Mouse (Mus musculus) heart, adult 2 months (tissue): Measurements from ENCODE around the gene Klk13.

Experiments used
- CTCF ChIP-seq: fragments of 200-600 bp; IDR thresholded peaks from 2 replicates; pipeline ENCODE4 v1.8.1; 2022; ENCODE audit warnings: antibody characterized with exemption, mild to moderate bottlenecking, moderate library complexity
- EP300 ChIP-seq: fragments of 200-500 bp; IDR thresholded peaks from 2 replicates; pipeline ENCODE4 v1.6.1; 2011; ENCODE audit warnings: low read depth, low read length, control low read depth; ENCODE audit not compliant: insufficient read depth
- POLR2A ChIP-seq: fragments of 200-500 bp; IDR thresholded peaks from 2 replicates; pipeline ENCODE4 v1.6.1; 2011; ENCODE audit warnings: mild to moderate bottlenecking, low read depth, low read length, control low read depth; ENCODE audit not compliant: insufficient read depth

DNA sequence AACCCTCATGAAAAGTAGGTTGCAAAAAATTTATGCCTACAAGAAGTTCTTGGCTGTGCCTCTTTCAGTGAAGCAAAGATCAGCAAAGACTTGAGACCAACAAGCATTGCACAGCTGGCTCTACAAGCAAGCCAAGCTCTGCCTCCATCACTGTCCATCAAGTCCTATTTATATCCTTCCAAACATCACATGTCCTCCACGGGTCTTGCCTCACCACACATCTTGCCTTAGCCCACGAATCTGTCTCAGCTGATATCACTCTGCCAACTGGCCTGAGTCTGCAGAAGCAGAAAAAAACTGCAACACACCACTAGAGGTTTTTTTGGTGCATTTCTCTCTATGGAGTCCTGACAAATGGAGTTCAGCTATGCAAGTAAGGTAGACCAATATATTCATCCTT is 40.4 kb downstream of the Klk13 start:
- TF ChIP-seq CTCF, result no peak
- no peak for TF ChIP-seq POLR2A
- TF ChIP-seq EP300, result no peak
